Mouse (Mus musculus) neural tube, embryonic 11.5 days (tissue): ENCODE results near the gene Eif5a. TPM values are rescaled to one million over a fixed set of nuclear protein-coding genes. Genes with fewer than 3 reads are reported as not detected.
"Not testable (repeated sequence)": the region's sequence is repeated elsewhere in the genome, so short reads cannot be mapped to it uniquely, and the experiment has no call there.

Experiments
- ATAC-seq: fragments of 200-750 bp; cut with Nextera tagmentation; 2 replicates; pipeline ENCODE4 v1.8.0; 2017; ENCODE audit warnings: moderate number of reproducible peaks, mild to moderate bottlenecking, moderate TSS enrichment, moderate library complexity; ENCODE audit not compliant: insufficient read depth, low FRiP score, low TSS enrichment
- DNase-seq: peaks from one replicate; pipeline ENCODE4 v3.0.0-alpha.2; 2015; ENCODE audit warnings: low spot score
- H3K27ac ChIP-seq: fragments of 300-500 bp; sonication (generic); 2 replicates; pipeline ENCODE4 v1.5.1; 2014; ENCODE audit warnings: low read depth, mild to moderate bottlenecking, low read length
- H3K27me3 ChIP-seq: fragments of 300-500 bp; sonication (generic); 2 replicates; pipeline ENCODE4 v1.6.1; 2014; ENCODE audit warnings: mild to moderate bottlenecking, low read length, mixed read lengths; ENCODE audit not compliant: control insufficient read depth, insufficient read depth
- H3K36me3 ChIP-seq: fragments of 300-500 bp; sonication (generic); 2 replicates; pipeline ENCODE4 v1.6.1; 2014; ENCODE audit warnings: mild to moderate bottlenecking, low read length, moderate library complexity, mixed read lengths; ENCODE audit not compliant: control insufficient read depth, insufficient read depth
- H3K4me1 ChIP-seq: fragments of 300-500 bp; sonication (generic); 2 replicates; pipeline ENCODE4 v1.6.1; 2014; ENCODE audit warnings: low read length, mixed read lengths; ENCODE audit not compliant: control insufficient read depth, insufficient read depth
- H3K4me2 ChIP-seq: fragments of 300-500 bp; sonication (generic); 2 replicates; pipeline ENCODE4 v1.6.1; 2014; ENCODE audit warnings: low read depth, mild to moderate bottlenecking, moderate library complexity
- H3K4me3 ChIP-seq: fragments of 300-500 bp; sonication (generic); 2 replicates; pipeline ENCODE4 v1.5.1; 2014; ENCODE audit warnings: low read depth, low read length
- H3K9ac ChIP-seq: fragments of 300-500 bp; sonication (generic); 2 replicates; pipeline ENCODE4 v1.6.1; 2014; ENCODE audit warnings: mild to moderate bottlenecking, low read length
- H3K9me3 ChIP-seq: fragments of 300-500 bp; sonication (generic); 2 replicates; pipeline ENCODE4 v1.6.1; 2016; ENCODE audit warnings: low read length; ENCODE audit not compliant: control insufficient read depth
- WGBS: fragments of 180-500 bp; shearing (Covaris S2); extraction: QIAGEN DNeasy Blood & Tissue Kit; methylation state at CpG from one replicate; pipeline ENCODE4 v1.1.7; 2014; 5-methylcytosine and 5-hydroxymethylcytosine counted together
- polyA plus RNA-seq: library from polyadenylated mRNA; unstranded; fragments of >200 nt; fragmentation: Nextera tagmentation; extraction: Ambion mirVana; gene quantifications from 2 replicates; pipeline ENCODE4 v1.2.1, GENCODE M21; 2014

Eif5a gene
- polyA plus RNA-seq, 1 experiment from 2014 or later = 1,926 TPM

GRCm38 (mm10) chr11:69920266-69921031, 1.3 kb downstream of the Eif5a start:
- Histone ChIP-seq H3K4me1 (peaks cover 15% of the 10 kb centered on the region), H3K4me2 (peak overlapping the region; percentile 98), H3K36me3 (peaks cover 21% of the 10 kb centered on the region), H3K9me3 (no peaks in the 10 kb centered on the region), H3K9ac (peak overlapping the region; percentile 91), H3K27me3 (no peaks in the 10 kb centered on the region), H3K4me3 (peak overlapping the region; percentile 96), H3K27ac (peak overlapping the region; percentile 88)
- 1% methylated on average over 55 of the region's 65 CpGs for WGBS
- ATAC-seq (peak; percentile 32), DNase-seq (peak; percentile 54)

DNA sequence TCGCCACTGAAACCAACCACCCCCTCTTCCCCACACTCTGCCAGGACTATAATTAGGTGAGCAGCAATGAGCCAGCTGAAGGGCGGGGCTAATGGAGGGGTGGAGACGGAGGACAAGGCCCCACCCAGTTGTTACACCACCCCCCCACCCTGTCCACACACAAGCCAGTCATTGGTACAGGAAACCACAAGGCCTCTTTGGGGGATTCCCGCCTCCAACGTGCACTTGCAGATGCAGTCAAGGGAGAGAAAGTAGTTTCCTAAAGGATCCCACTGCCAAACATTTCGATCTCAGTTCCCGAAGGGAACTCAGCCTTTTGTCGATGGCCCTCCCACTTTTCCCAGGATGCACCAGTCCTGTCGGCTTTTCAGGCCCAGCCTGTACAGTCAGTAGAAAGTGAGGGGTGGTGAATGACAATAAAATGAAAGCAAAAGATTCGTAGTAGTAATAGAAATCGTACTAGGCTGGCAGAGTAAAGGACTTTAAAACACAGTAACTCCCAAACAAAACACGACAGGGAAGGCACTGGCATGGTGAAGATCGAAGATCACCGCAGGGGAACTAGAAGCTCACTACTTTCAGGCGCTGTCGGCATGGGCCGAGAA, 2.0 kb downstream of the Eif5a start:
- peak overlapping the region; percentile 96 for H3K4me3 ChIP-seq
- no peak for ATAC-seq
- H3K27me3 ChIP-seq = no peaks in the 10 kb centered on the region
- H3K4me2 ChIP-seq = peak overlapping the region; percentile 98
- H3K9ac ChIP-seq = peak overlapping the region; percentile 91
- H3K4me1 ChIP-seq = peaks cover 19% of the 10 kb centered on the region
- WGBS = under 1% methylated on average over 17 of the region's 17 CpGs
- DNase-seq = peak; percentile 70
- H3K36me3 ChIP-seq = peaks cover 21% of the 10 kb centered on the region
- H3K9me3 ChIP-seq = no peaks in the 10 kb centered on the region
- peak overlapping the region; percentile 88 for H3K27ac ChIP-seq

DNA sequence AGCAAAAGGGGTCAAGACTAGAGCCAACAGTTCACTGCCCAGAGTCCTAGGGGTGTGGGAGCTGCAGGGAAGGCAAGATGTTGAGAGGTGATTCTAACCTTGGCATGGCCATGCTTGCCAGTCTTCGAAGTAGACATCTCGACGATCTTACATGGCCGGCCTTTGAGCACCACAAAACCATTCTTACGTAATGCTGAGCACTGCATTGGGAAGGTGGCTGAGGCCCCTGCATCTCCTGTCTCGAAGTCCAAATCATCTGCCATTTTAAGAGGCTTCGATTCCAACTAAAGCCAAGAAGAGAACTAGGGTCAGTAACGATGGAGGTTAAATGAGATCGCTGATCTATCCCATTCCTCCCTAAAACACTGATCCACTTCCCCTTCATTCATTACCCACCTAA, 2.7 kb downstream of the Eif5a start:
- Histone ChIP-seq H3K27me3 (no peaks in the 10 kb centered on the region), H3K36me3 (peaks cover 21% of the 10 kb centered on the region), H3K4me1 (peaks cover 24% of the 10 kb centered on the region), H3K9me3 (no peaks in the 10 kb centered on the region), H3K27ac (no peak overlapping the region), H3K9ac (no peak overlapping the region), H3K4me2 (peak overlapping the region; percentile 98), H3K4me3 (peak overlapping the region; percentile 96)
- ATAC-seq (no peak), DNase-seq (no peak)
- WGBS = 81% methylated on average over 9 of the region's 9 CpGs

- Histone ChIP-seq H3K27ac (no peak overlapping the region), H3K4me2 (no peak overlapping the region), H3K4me1 (peaks cover 29% of the 10 kb centered on the region), H3K9me3 (no peaks in the 10 kb centered on the region), H3K36me3 (peaks cover 23% of the 10 kb centered on the region), H3K27me3 (no peaks in the 10 kb centered on the region), H3K4me3 (no peak overlapping the region), H3K9ac (no peak overlapping the region)
- WGBS = 83% methylated on average over 5 of the region's 5 CpGs
- DNase-seq (no peak), ATAC-seq (no peak)
Observed at GRCm38 (mm10) chr11:69918118-69918517, 3.6 kb downstream of the Eif5a start.

GRCm38 (mm10) chr11:69917379-69917948, 4.3 kb downstream of the Eif5a start:
- Histone ChIP-seq H3K27me3 (no peaks in the 10 kb centered on the region), H3K27ac (no peak overlapping the region), H3K9me3 (no peaks in the 10 kb centered on the region), H3K9ac (no peak overlapping the region), H3K4me3 (peak overlapping the region; percentile 9; the same call in 1 of the 2 replicates), H3K4me2 (no peak overlapping the region), H3K4me1 (peaks cover 27% of the 10 kb centered on the region), H3K36me3 (peaks cover 23% of the 10 kb centered on the region)
- WGBS = 89% methylated on average over 8 of the region's 8 CpGs
- ATAC-seq = no peak
- DNase-seq = no peak

- peaks cover 27% of the 10 kb centered on the region for H3K4me1 ChIP-seq
- not testable (repeated sequence) for DNase-seq, H3K9ac ChIP-seq, H3K27me3 ChIP-seq, H3K9me3 ChIP-seq, H3K4me2 ChIP-seq, ATAC-seq, H3K27ac ChIP-seq
- H3K36me3 ChIP-seq = peaks cover 27% of the 10 kb centered on the region
- peak overlapping the region; percentile 9; the same call in 1 of the 2 replicates for H3K4me3 ChIP-seq
- 69% methylated on average over 7 of the region's 7 CpGs for WGBS
Observed at GRCm38 (mm10) chr11:69916652-69917378, 4.9 kb downstream of the Eif5a start.

DNA sequence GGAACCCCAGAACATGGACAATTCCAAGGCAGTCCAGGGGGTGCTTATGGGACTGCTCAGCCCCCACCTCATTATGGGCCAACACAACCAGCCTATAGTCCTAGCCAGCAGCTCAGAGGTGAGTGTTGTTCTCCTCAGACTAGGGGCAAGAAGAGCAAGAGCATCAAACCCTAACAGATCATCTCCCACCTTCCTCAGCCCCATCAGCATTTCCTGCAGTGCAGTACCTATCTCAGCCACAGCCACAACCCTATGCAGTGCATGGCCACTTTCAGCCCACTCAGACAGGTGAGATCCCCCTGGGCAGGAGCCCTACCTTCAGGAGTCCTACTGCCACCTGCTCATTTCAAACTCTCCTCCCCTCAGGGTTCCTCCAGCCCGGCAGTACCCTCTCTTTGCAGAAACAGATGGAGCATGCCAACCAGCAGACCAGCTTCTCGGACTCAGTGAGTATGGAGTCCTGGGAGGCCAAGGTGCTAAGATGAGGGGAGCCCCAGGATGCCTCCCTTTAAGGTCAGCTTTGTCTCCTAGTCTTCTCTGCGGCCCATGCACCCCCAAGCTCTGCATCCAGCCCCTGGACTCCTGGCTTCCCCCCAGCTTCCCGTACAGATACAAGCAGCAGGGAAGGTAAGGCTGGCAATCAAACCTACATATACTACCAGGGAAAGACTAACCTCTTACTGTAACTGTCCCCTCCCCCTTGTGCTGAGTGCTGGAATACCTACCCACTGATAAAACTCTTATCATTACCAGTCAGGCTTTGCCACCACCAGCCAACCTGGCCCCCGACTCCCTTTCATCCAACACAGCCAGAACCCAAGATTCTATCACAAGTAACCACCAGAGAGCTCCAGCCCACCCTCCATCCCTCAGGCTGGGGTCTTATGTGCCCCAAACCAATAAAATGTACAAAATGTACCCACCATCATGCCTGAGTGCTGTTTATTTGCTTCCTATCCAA, 5.8 kb downstream of the Eif5a start:
- ATAC-seq = no peak
- H3K36me3 ChIP-seq = peaks cover 33% of the 10 kb centered on the region
- DNase-seq = no peak
- peaks cover 27% of the 10 kb centered on the region for H3K4me1 ChIP-seq
- no peak overlapping the region for H3K27ac ChIP-seq
- H3K9ac ChIP-seq = no peak overlapping the region
- WGBS = 68% methylated on average over 5 of the region's 5 CpGs
- H3K27me3 ChIP-seq = no peaks in the 10 kb centered on the region
- peak overlapping the region; percentile 99 for H3K4me2 ChIP-seq
- H3K9me3 ChIP-seq = no peaks in the 10 kb centered on the region
- peak overlapping the region; percentile 12; the same call in 1 of the 2 replicates for H3K4me3 ChIP-seq
